Mouse (Mus musculus) limb, embryonic 14.5 days (tissue): Measurements from ENCODE around the gene Atg9b. TPM values are rescaled to one million over a fixed set of nuclear protein-coding genes. Genes with fewer than 3 reads are reported as not detected.

Source experiments
- ATAC-seq: fragments of 200-750 bp; cut with Nextera tagmentation; 2 replicates; pipeline ENCODE4 v1.8.0; 2017; ENCODE audit warnings: low read depth, moderate number of reproducible peaks, moderate TSS enrichment; ENCODE audit not compliant: low FRiP score
- DNase-seq: peaks from one replicate; pipeline ENCODE4 v3.0.0-alpha.2; 2015; ENCODE audit warnings: low spot score
- H3K27ac ChIP-seq: fragments of 300-500 bp; sonication (generic); replicated peaks from 2 replicates; pipeline ENCODE4 v1.5.1; 2014; ENCODE audit warnings: low read depth, mild to moderate bottlenecking, low read length, moderate library complexity, mixed read lengths
- H3K27me3 ChIP-seq: fragments of 300-500 bp; sonication (generic); 2 replicates; pipeline ENCODE4 v1.6.1; 2014; ENCODE audit warnings: low read length, mixed read lengths; ENCODE audit not compliant: control insufficient read depth, insufficient read depth
- H3K36me3 ChIP-seq: fragments of 300-500 bp; sonication (generic); 2 replicates; pipeline ENCODE4 v1.6.1; 2014; ENCODE audit warnings: mild to moderate bottlenecking, low read length, moderate library complexity, mixed read lengths; ENCODE audit not compliant: control insufficient read depth, insufficient read depth
- H3K4me1 ChIP-seq: fragments of 300-500 bp; sonication (generic); 2 replicates; pipeline ENCODE4 v1.6.1; 2014; ENCODE audit warnings: antibody characterized with exemption, low read length, mixed read lengths; ENCODE audit not compliant: control insufficient read depth, insufficient read depth
- H3K4me2 ChIP-seq: fragments of 300-500 bp; sonication (generic); replicated peaks from 2 replicates; pipeline ENCODE4 v1.6.1; 2014; ENCODE audit warnings: low read depth, mild to moderate bottlenecking, low read length, moderate library complexity; ENCODE audit not compliant: severe bottlenecking
- H3K4me3 ChIP-seq: fragments of 300-500 bp; sonication (generic); replicated peaks from 2 replicates; pipeline ENCODE4 v1.5.1; 2014; ENCODE audit warnings: low read length
- H3K9ac ChIP-seq: fragments of 300-500 bp; sonication (generic); 2 replicates; pipeline ENCODE4 v1.6.1; 2014; ENCODE audit warnings: mild to moderate bottlenecking, low read depth, low read length, moderate library complexity; ENCODE audit not compliant: severe bottlenecking
- H3K9me3 ChIP-seq: fragments of 300-500 bp; sonication (generic); 2 replicates; pipeline ENCODE4 v1.6.1; 2016; ENCODE audit warnings: low read length; ENCODE audit not compliant: control insufficient read depth
- POLR2A ChIP-seq: fragments of 200-500 bp; IDR thresholded peaks from 2 replicates; pipeline ENCODE4 v1.8.0; 2012; ENCODE audit warnings: inconsistent platforms, mild to moderate bottlenecking, moderate library complexity, borderline replicate concordance; ENCODE audit not compliant: insufficient read depth, insufficient read length; ENCODE audit errors: extremely low read depth
- WGBS: fragments of 180-500 bp; shearing (Covaris S2); extraction: QIAGEN DNeasy Blood & Tissue Kit; methylation state at CpG from one replicate; pipeline ENCODE4 v1.1.7; 2014; 5-methylcytosine and 5-hydroxymethylcytosine counted together
- polyA plus RNA-seq, 2 experiments: library from polyadenylated mRNA; depleted of rRNA in 1 of 2; stranded (reverse) in 1 of 2; unstranded in 1 of 2; fragments of >200 nt; fragmentation: Nextera tagmentation in 1 of 2; extraction: Ambion mirVana in 1 of 2; gene quantifications; 2 replicates each; pipeline versions ENCODE4 v1.2.1 to v1.2.3; 2012 to 2014

Atg9b gene
- polyA plus RNA-seq, 2 experiments: 1.3 to 1.7 TPM

- no peak for TF ChIP-seq POLR2A
- DNase-seq: no peak
- no peaks in the 10 kb centered on the region for H3K27me3 ChIP-seq
- no peak overlapping the region for H3K4me2 ChIP-seq
- H3K9me3 ChIP-seq: no peaks in the 10 kb centered on the region
- 83% methylated on average over 6 of the region's 6 CpGs for WGBS
- no peaks in the 10 kb centered on the region for H3K36me3 ChIP-seq
- H3K4me3 ChIP-seq: no peak overlapping the region
- H3K9ac ChIP-seq: no peak overlapping the region
- peaks cover 5% of the 10 kb centered on the region for H3K4me1 ChIP-seq
- ATAC-seq: no peak
- no peak overlapping the region for H3K27ac ChIP-seq
Observed at GRCm38 (mm10) chr5:24381486-24381885, 10.5 kb downstream of the Atg9b start.

- ATAC-seq (no peak), DNase-seq (no peak)
- TF ChIP-seq POLR2A: no peak
- no peaks in the 10 kb centered on the region for H3K27me3 ChIP-seq
- 85% methylated on average over 4 of the region's 4 CpGs for WGBS
- H3K36me3 ChIP-seq: no peaks in the 10 kb centered on the region
- H3K4me1 ChIP-seq: peaks cover 5% of the 10 kb centered on the region
- H3K4me3 ChIP-seq: no peak overlapping the region
- H3K4me2 ChIP-seq: no peak overlapping the region
- H3K27ac ChIP-seq: no peak overlapping the region
- H3K9ac ChIP-seq: no peak overlapping the region
- no peaks in the 10 kb centered on the region for H3K9me3 ChIP-seq
Observed at GRCm38 (mm10) chr5:24380499-24380898, 11.4 kb downstream of the Atg9b start.

- Histone ChIP-seq H3K27me3 (no peaks in the 10 kb centered on the region), H3K9ac (no peak overlapping the region), H3K36me3 (no peaks in the 10 kb centered on the region), H3K4me1 (peaks cover 5% of the 10 kb centered on the region), H3K9me3 (no peaks in the 10 kb centered on the region), H3K4me2 (no peak overlapping the region), H3K27ac (no peak overlapping the region), H3K4me3 (no peak overlapping the region)
- no peak for TF ChIP-seq POLR2A
- 59% methylated on average over 4 of the region's 4 CpGs for WGBS
- ATAC-seq (no peak), DNase-seq (no peak)
Observed at GRCm38 (mm10) chr5:24379501-24379900, 12.4 kb downstream of the Atg9b start.

GRCm38 (mm10) chr5:24378700-24379099 is 13.2 kb downstream of the Atg9b start:
- no peak for TF ChIP-seq POLR2A
- no peak overlapping the region for H3K4me2 ChIP-seq
- WGBS: 80% methylated on average over 2 of the region's 2 CpGs

GRCm38 (mm10) chr5:24374666-24375328 is 17.1 kb downstream of the Atg9b start:
- DNase-seq (no peak), ATAC-seq (no peak)
- Histone ChIP-seq H3K9me3 (no peaks in the 10 kb centered on the region), H3K4me2 (no peak overlapping the region), H3K4me1 (no peaks in the 10 kb centered on the region), H3K27me3 (no peaks in the 10 kb centered on the region), H3K4me3 (no peak overlapping the region), H3K27ac (no peak overlapping the region), H3K9ac (no peak overlapping the region), H3K36me3 (no peaks in the 10 kb centered on the region)
- WGBS: 79% methylated on average over 7 of the region's 7 CpGs
- no peak for TF ChIP-seq POLR2A

More at GRCm38 (mm10) chr5:24378700-24379099, 13.2 kb downstream of the Atg9b start:
- no peaks in the 10 kb centered on the region for H3K36me3 ChIP-seq
- no peaks in the 10 kb centered on the region for H3K27me3 ChIP-seq
- H3K27ac ChIP-seq: no peak overlapping the region
- H3K4me1 ChIP-seq: peaks cover 1% of the 10 kb centered on the region
- DNase-seq (no peak), ATAC-seq (no peak)
- no peaks in the 10 kb centered on the region for H3K9me3 ChIP-seq
- no peak overlapping the region for H3K4me3 ChIP-seq
- H3K9ac ChIP-seq: no peak overlapping the region
